Mouse (Mus musculus) ES-CJ7 (cell line): Measurements from ENCODE around the gene Tbp.
"Not testable (repeated sequence)": the region's sequence is repeated elsewhere in the genome, so short reads cannot be mapped to it uniquely, and the experiment has no call there.

Source experiments
- DNase-seq: peaks from one replicate; pipeline ENCODE4 v3.0.0; 2011; ENCODE audit warnings: low read depth, low spot score

Tbp gene

GRCm38 (mm10) chr17:15536457-15536904 lies 36.8 kb downstream of the Tbp start:
- peak; percentile 49 for DNase-seq

- DNase-seq = no peak
Measured at GRCm38 (mm10) chr17:15540309-15540708, 40.6 kb downstream of the Tbp start.

GRCm38 (mm10) chr17:15543868-15544267 lies 44.2 kb downstream of the Tbp start:
- DNase-seq = not testable (repeated sequence)

- DNase-seq = no peak
Measured at GRCm38 (mm10) chr17:15546440-15546839, 46.8 kb downstream of the Tbp start.

DNA sequence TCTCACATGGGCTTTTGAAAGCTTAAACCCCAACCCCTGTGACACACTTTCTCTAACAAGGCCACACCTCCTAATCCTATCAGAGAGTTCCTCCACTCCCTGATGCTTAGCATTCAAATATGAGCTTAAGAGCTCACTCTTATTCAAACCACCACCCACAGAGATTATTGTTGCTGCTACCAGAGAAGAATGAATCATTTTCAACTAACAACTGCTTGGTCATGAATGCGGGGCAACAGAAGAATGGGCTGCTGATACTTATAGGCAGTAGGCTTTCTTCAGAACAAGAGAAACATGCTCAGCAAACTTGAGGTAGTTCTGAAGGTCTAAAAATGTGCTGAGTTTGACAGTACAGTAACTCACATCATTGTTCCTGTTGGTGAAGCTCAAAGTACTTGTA lies 50.0 kb downstream of the Tbp start:
- DNase-seq = no peak

DNA sequence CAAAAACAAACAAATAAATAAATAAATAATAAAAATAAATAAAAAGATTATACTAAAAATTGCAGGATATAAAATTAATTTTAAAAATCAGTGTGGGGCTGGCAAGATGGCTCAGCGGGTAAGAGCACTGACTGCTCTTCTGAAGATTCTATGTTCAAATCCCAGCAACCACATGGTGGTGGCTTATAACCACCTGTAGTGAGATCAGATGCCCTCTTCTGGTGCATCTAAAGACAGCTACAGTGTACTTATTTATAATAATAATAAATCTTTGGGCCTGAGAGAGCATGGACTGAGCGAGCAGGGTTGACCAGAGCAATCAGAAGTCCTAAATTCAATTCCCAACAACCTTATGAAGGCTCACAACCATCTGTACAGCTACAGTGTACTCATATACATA lies 60.3 kb downstream of the Tbp start:
- no peak for DNase-seq

- DNase-seq = peak; percentile 98
Measured at GRCm38 (mm10) chr17:15564014-15564927, 64.6 kb downstream of the Tbp start, which contains the start of gene Prdm9. Gene Prdm9 (minus strand): TSS chr17:15564354.

DNA sequence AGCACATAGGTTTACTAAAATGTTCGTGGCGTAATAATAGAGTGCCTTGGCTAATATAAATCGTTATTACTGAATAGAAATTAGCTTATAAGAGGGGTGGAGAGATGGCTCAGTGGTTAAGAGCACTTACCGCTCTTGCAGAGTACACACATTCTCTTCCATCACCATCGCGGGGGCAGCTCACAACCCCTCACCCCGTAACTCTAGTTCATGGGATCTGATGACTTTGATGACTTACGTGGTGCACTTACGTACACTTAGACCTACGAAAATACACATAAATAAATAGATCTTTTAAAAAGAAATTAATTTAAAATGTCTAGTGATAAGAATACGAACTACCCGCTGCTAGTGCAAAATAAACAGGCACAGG lies 65.2 kb downstream of the Tbp start:
- no peak for DNase-seq

DNA sequence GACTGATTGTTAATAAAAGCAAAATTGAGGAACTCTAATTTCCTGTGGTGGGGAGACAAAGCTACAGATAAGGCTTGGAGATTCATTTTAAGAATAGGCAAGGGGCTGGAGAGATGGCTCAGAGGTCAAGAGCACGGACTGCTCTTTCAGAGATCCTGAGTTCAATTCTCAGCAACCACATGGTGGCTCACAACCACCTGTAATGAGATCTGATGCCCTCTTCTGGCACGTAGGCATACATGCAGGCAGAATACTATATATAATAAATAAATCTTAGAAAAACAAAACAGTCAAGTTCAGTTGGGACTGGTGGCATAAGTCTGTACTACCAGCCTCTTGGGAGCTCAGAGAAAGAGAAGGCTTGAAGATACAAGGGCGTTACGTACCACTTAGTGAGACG lies 67.2 kb downstream of the Tbp start:
- DNase-seq = peak; percentile 52

DNA sequence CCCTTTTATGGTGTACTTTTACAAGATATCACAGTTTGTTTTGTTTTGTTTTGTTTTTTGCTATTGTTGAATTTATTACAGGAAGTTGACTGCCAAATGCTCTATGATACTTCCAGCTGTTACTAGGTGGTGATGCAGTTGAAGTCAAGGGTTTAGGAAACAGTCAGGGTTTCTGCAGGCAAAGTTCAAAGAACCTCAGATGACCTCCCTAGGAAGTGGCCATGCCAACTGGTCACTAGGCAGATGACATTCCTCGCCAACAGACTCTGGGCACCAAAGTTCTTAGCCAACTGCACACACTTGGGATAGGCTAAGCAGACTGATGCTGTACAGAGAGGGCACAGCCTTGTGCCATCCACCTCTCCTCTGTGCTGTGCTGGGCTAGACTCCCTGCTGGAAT lies 75.4 kb downstream of the Tbp start:
- no peak for DNase-seq

DNA sequence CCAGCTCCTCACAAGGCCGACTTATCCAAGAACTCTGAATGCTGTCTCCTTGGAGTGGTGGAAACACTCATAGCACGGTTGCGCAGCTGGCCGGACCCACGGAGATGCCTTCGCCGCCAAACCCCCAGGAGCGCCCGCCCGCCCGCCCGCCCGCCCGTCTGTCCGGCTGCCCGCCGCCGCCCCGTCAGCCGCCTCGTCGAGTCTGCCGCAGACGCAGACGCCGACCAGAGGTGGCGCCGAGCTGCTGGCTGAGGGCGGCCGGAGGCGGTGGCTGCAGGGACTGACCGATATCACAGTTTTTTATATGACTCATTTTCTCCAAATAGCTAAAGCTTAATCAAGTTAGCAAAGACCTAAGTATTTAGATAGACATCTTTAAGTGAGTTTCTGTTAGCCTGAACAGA lies 77.6 kb downstream of the Tbp start:
- DNase-seq = peak; percentile 46
